Mouse (Mus musculus) limb, embryonic 12.5 days (tissue): ENCODE data around the gene Hipk2. TPM values are rescaled to one million over a fixed set of nuclear protein-coding genes. Genes with fewer than 3 reads are reported as not detected.

Source experiments
- ATAC-seq: fragments of 200-750 bp; cut with Nextera tagmentation; 2 replicates; pipeline ENCODE4 v1.8.0; 2017; ENCODE audit warnings: low read depth, moderate TSS enrichment; ENCODE audit not compliant: insufficient number of reproducible peaks, insufficient read depth, low FRiP score, low TSS enrichment
- H3K27ac ChIP-seq: fragments of 300-500 bp; sonication (generic); 2 replicates; pipeline ENCODE4 v1.5.1; 2016; ENCODE audit warnings: mild to moderate bottlenecking, moderate library complexity
- H3K27me3 ChIP-seq: fragments of 300-500 bp; sonication (generic); 2 replicates; pipeline ENCODE4 v1.6.1; 2016; ENCODE audit warnings: mild to moderate bottlenecking, moderate library complexity
- H3K36me3 ChIP-seq: fragments of 300-500 bp; sonication (generic); 2 replicates; pipeline ENCODE4 v1.6.1; 2016; ENCODE audit warnings: mild to moderate bottlenecking, moderate library complexity
- H3K4me1 ChIP-seq: fragments of 300-500 bp; sonication (generic); replicated peaks from 2 replicates; pipeline ENCODE4 v1.6.1; 2016
- H3K4me2 ChIP-seq: fragments of 300-500 bp; sonication (generic); 2 replicates; pipeline ENCODE4 v1.6.1; 2016; ENCODE audit warnings: mild to moderate bottlenecking, moderate library complexity
- H3K4me3 ChIP-seq: fragments of 300-500 bp; sonication (generic); replicated peaks from 2 replicates; pipeline ENCODE4 v1.5.1; 2016; ENCODE audit warnings: mild to moderate bottlenecking
- H3K9ac ChIP-seq: fragments of 300-500 bp; sonication (generic); replicated peaks from 2 replicates; pipeline ENCODE4 v1.6.1; 2016; ENCODE audit warnings: mild to moderate bottlenecking, moderate library complexity
- H3K9me3 ChIP-seq: fragments of 300-500 bp; sonication (generic); 2 replicates; pipeline ENCODE4 v1.6.1; 2016; ENCODE audit warnings: mild to moderate bottlenecking, moderate library complexity
- WGBS: fragments of 180-500 bp; shearing (Covaris S2); methylation state at CpG from one replicate; pipeline ENCODE4 v1.1.7; 2016; 5-methylcytosine and 5-hydroxymethylcytosine counted together
- polyA plus RNA-seq: library from polyadenylated mRNA; unstranded; fragments of >200 nt; fragmentation: Nextera tagmentation; extraction: Ambion mirVana; gene quantifications from 2 replicates; pipeline ENCODE4 v1.2.1, GENCODE M21; 2016

Gene Hipk2
- polyA plus RNA-seq, 1 experiment from 2014 or later: 23.6 TPM

DNA sequence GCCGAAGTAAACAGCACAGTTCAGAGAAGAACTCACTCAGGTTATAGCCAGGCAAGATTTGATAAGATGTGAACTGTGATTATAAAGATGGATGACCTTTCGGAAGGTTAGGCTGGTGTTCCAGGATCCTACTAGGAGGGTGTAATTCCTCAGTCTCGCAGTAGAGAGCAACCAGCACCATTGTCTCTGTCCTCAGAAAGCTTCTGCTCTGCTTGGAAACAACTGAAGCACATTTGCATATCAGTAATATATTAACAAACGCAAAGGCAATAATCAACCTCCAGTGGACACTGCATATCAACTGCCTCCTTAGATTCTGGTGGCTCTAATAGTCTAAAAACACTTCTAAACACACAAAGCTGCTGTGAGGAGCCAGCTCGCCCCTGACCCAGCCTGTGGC, 48.5 kb downstream of the Hipk2 start:
- H3K27me3 ChIP-seq: no peaks in the 10 kb centered on the region
- H3K36me3 ChIP-seq: peaks cover 4% of the 10 kb centered on the region
- 72% methylated on average over 5 of the region's 5 CpGs for WGBS
- peaks cover 15% of the 10 kb centered on the region for H3K4me1 ChIP-seq
- no peak overlapping the region for H3K9ac ChIP-seq
- H3K27ac ChIP-seq: no peak overlapping the region
- H3K4me2 ChIP-seq: no peak overlapping the region
- ATAC-seq: no peak
- H3K9me3 ChIP-seq: no peaks in the 10 kb centered on the region
- no peak overlapping the region for H3K4me3 ChIP-seq

DNA sequence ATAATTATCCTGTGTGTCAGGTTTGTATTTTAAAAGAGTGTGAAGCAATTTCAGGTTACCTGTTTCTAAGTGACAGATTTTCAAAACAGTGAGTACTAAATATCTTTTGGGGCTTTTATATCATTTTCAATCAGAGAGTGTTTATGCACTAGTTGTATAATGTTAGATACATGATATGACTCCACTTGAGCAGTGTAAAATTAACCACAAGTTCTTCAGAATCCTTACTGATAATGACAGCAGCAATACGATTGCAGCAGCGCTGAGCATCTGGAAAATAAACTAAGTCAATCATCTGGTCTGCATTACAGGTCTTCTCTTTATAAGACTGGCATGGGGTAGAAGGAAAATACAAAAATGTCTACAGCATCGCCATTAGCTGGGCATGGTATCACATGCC, 49.1 kb downstream of the Hipk2 start:
- H3K9me3 ChIP-seq: no peaks in the 10 kb centered on the region
- no peak overlapping the region for H3K4me3 ChIP-seq
- H3K27me3 ChIP-seq: no peaks in the 10 kb centered on the region
- no peak overlapping the region for H3K27ac ChIP-seq
- ATAC-seq: no peak
- H3K4me2 ChIP-seq: no peak overlapping the region
- peaks cover 11% of the 10 kb centered on the region for H3K4me1 ChIP-seq
- no peak overlapping the region for H3K9ac ChIP-seq
- H3K36me3 ChIP-seq: peaks cover 4% of the 10 kb centered on the region
- WGBS: 71% methylated on average over 3 of the region's 3 CpGs

DNA sequence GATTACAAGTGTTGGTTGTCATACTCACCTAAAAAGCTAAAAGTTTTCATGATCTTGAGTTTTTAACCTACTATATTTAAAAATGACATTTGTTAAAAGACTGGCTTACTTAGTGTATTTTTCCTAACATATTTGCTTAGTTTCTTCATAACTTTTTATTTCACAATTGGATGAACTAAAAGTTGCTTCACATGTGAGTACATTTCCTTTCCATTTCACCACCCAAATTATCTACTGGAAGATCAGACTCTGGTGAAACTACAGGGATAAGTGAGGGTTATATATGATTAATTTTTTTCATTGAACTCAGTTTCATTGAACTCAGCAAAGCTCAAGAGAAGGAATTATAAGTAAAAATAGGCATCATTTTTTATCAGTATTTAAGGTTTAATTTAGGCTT, 50.1 kb downstream of the Hipk2 start:
- Histone ChIP-seq H3K4me3 (no peak overlapping the region), H3K36me3 (peaks cover 4% of the 10 kb centered on the region), H3K9me3 (no peaks in the 10 kb centered on the region), H3K4me1 (peaks cover 11% of the 10 kb centered on the region), H3K27me3 (no peaks in the 10 kb centered on the region), H3K27ac (no peak overlapping the region), H3K4me2 (no peak overlapping the region), H3K9ac (no peak overlapping the region)
- no peak for ATAC-seq

DNA sequence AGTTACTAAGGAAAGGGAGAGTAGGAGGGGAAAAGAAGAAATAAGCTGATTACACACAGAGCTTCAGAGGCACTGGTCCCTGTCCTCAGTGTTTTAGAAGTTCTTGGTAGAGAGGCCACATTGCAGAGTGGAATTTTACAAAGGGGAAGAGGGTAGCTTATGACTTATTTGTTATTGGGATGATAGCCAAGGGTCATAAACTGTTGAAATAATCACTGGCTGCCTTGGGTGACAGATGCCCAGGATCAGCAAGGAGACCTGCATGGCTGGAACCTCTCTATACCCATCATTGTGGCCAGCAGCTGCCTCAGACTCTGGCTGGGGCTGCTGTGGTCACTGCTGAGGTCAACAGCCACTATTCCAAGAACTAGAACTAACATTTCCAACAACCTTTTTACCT, 52.1 kb downstream of the Hipk2 start:
- Histone ChIP-seq H3K4me1 (peaks cover 9% of the 10 kb centered on the region), H3K27me3 (no peaks in the 10 kb centered on the region), H3K9me3 (no peaks in the 10 kb centered on the region), H3K9ac (no peak overlapping the region), H3K4me2 (no peak overlapping the region), H3K4me3 (no peak overlapping the region), H3K36me3 (peaks cover 13% of the 10 kb centered on the region), H3K27ac (no peak overlapping the region)
- ATAC-seq: no peak

DNA sequence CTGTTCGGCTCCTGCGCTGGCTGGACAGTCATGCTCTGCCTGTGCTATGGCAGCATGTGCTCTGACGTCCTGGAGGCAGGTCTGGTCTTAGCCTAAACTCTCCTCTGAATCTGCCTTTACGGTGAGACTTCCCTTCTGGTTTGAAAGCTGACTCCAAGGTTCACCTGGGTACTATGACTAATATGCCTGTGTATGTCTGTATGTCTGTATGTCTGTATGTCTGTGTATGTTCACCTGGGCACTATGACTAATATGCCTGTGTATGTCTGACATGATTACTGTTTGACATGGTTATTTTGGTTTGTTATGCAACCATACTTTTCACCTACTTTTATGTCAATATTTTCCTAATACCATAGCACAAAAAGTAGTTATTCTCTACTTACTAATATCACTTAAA, 52.8 kb downstream of the Hipk2 start:
- Histone ChIP-seq H3K4me1 (peaks cover 5% of the 10 kb centered on the region; the same call in 1 of the 2 replicates), H3K27ac (no peak overlapping the region), H3K36me3 (peaks cover 19% of the 10 kb centered on the region), H3K9ac (no peak overlapping the region), H3K27me3 (no peaks in the 10 kb centered on the region), H3K4me2 (no peak overlapping the region), H3K9me3 (no peaks in the 10 kb centered on the region), H3K4me3 (no peak overlapping the region)
- 95% methylated on average over 4 of the region's 4 CpGs for WGBS
- no peak for ATAC-seq

DNA sequence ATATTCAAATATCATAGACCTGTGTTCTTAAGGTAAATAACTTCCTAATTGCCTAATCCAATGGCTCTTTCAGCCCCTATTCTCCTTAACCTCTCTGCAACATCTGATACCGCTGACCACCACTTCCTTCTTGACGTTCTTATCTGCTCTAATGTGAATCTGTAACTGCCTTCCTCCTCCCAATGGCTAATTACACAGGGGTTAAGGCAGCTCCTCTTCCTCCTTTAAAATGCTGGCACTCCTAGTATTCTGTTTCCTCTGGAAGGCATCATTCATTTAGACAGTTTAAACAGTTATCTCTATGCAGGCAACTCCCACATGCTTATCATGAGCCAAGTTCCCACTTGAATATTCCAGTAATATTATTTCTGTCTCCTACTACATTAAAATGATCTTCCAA, 54.3 kb downstream of the Hipk2 start:
- H3K4me2 ChIP-seq: no peak overlapping the region
- WGBS: 79% methylated on average over 2 of the region's 2 CpGs
- H3K4me1 ChIP-seq: no peaks in the 10 kb centered on the region
- no peak overlapping the region for H3K4me3 ChIP-seq
- ATAC-seq: no peak
- peaks cover 34% of the 10 kb centered on the region for H3K36me3 ChIP-seq
- H3K9me3 ChIP-seq: no peaks in the 10 kb centered on the region
- H3K9ac ChIP-seq: no peak overlapping the region
- H3K27ac ChIP-seq: no peak overlapping the region
- no peaks in the 10 kb centered on the region for H3K27me3 ChIP-seq

DNA sequence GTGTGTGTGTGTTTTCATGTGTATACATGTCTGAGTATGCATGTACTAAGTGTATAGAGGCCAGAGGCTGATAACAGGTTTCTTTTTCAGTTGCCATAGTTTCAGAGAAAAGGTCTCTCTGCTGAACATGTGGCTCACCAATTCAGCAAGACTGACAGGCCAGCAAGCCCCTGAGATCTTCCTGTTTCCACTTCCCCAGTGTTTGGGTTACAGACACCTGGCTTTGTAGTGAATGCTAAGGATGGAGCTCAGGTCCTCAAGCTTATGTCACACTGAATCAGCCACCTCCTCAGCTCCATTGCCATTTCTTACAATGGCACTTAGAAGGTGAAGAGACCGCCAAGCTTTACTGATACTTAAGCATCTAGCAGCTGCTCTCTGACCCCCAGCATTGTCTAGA, 55.1 kb downstream of the Hipk2 start:
- Histone ChIP-seq H3K9me3 (no peaks in the 10 kb centered on the region), H3K27me3 (no peaks in the 10 kb centered on the region), H3K27ac (no peak overlapping the region), H3K4me1 (no peaks in the 10 kb centered on the region), H3K9ac (no peak overlapping the region), H3K36me3 (peaks cover 42% of the 10 kb centered on the region), H3K4me3 (no peak overlapping the region), H3K4me2 (no peak overlapping the region)
- 93% methylated on average over 1 of the region's 1 CpGs for WGBS
- no peak for ATAC-seq

DNA sequence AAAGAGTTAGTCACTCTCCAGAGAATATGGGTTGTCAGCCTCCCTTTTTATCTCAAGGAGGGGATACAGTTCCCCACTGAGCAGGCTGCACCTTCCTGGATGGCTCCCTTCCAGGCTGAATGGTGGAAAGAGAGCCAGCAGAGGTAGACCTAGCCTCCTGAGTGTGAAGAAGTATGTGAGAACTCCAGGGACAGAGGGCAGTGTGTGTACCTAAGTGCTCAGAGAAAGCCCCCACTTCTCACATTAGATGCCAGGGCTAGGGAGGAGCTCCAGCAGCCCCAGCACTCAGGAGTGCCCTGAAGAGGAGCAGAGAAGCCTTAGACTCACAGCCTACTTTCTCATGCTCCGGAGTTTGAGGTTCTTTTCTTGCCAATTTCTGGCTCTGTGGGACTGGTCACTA, 59.7 kb downstream of the Hipk2 start:
- H3K9ac ChIP-seq: no peak overlapping the region
- 93% methylated on average over 1 of the region's 1 CpGs for WGBS
- no peaks in the 10 kb centered on the region for H3K9me3 ChIP-seq
- H3K4me1 ChIP-seq: no peaks in the 10 kb centered on the region
- no peak overlapping the region for H3K27ac ChIP-seq
- peaks cover 71% of the 10 kb centered on the region for H3K36me3 ChIP-seq
- no peak overlapping the region for H3K4me3 ChIP-seq
- no peak for ATAC-seq
- no peaks in the 10 kb centered on the region for H3K27me3 ChIP-seq
- no peak overlapping the region for H3K4me2 ChIP-seq

DNA sequence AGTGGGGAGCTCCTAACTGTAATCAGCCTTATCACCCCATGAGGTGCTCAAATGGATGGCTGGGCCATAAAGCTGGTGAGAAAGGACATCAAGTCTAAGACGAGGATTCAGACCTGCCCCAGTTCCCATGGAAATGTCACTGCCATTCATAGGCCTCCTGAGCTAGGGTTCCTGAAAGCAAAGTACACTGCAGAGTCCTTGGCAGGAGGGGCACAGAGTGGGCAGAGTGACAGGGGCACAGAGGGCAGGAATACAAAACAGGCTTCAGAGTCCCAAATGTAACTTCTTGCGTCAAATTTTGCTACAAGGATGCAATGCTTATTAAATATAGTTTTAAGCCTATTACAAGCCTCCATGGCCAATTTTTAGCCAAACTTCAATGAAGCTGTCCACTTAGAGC, 60.4 kb downstream of the Hipk2 start:
- Histone ChIP-seq H3K4me2 (no peak overlapping the region), H3K36me3 (peaks cover 71% of the 10 kb centered on the region), H3K27me3 (no peaks in the 10 kb centered on the region), H3K4me1 (no peaks in the 10 kb centered on the region), H3K9me3 (no peaks in the 10 kb centered on the region), H3K9ac (no peak overlapping the region), H3K27ac (no peak overlapping the region), H3K4me3 (no peak overlapping the region)
- 68% methylated on average over 2 of the region's 2 CpGs for WGBS
- no peak for ATAC-seq

DNA sequence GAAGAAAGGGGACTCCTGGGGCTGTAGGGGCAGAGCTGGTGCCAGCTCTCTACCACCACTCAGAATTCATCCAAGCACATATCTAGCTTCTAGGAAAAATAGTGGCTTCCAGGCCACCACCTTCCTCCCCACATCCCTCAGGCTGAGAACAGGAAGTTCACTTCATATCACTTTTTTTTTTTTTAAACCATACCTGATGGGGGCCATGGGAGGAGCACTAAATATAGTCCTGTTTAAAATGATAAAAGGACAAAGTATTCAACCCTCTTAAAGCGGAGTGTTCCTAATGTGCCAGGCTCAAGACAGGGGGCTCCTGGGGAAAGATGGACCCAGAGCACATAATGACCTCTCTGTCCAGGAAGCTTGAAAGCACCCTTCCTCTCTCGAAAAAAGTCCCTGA, 61.3 kb downstream of the Hipk2 start:
- H3K4me2 ChIP-seq: no peak overlapping the region
- no peak overlapping the region for H3K4me3 ChIP-seq
- H3K27me3 ChIP-seq: no peaks in the 10 kb centered on the region
- H3K9me3 ChIP-seq: no peaks in the 10 kb centered on the region
- no peak overlapping the region for H3K9ac ChIP-seq
- WGBS: 91% methylated on average over 2 of the region's 2 CpGs
- ATAC-seq: no peak
- H3K36me3 ChIP-seq: peaks cover 71% of the 10 kb centered on the region
- H3K4me1 ChIP-seq: no peaks in the 10 kb centered on the region
- no peak overlapping the region for H3K27ac ChIP-seq

DNA sequence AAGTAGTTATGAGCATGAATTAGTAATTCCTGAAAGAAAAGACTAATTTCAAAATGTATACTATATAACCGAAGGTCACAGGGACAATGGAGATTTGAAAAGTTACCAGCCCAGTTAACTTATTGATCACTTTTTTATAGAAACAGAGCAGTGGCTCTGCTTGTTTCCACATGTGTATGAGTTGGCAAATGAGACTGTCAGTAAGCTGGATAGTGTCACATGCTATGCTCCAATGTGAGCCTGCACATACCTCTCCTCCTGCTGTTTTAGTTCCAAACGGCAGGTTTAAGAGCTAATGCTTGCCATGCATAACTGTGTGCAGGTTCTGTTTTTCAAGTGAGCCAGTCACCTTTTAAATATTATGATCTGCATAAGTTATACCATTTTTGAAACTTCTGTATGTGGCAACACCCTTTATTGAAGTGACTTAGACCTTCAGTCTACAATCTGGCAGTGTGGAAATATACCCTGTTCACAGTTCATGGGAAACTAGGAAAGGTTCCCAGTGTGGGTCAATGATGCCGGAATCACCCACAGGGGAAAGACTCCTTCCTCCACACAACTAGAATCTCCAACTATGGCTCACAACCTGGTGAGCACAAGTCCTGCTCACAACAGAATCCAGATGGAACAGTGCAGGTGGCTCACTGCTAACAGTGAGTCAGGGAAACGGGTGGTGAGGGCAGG, 64.4 kb downstream of the Hipk2 start:
- H3K9me3 ChIP-seq: no peaks in the 10 kb centered on the region
- H3K36me3 ChIP-seq: peaks cover 48% of the 10 kb centered on the region
- no peak overlapping the region for H3K4me3 ChIP-seq
- H3K9ac ChIP-seq: no peak overlapping the region
- ATAC-seq: no peak
- WGBS: 75% methylated on average over 4 of the region's 4 CpGs
- H3K4me1 ChIP-seq: no peaks in the 10 kb centered on the region
- no peak overlapping the region for H3K4me2 ChIP-seq
- H3K27ac ChIP-seq: no peak overlapping the region
- no peaks in the 10 kb centered on the region for H3K27me3 ChIP-seq

DNA sequence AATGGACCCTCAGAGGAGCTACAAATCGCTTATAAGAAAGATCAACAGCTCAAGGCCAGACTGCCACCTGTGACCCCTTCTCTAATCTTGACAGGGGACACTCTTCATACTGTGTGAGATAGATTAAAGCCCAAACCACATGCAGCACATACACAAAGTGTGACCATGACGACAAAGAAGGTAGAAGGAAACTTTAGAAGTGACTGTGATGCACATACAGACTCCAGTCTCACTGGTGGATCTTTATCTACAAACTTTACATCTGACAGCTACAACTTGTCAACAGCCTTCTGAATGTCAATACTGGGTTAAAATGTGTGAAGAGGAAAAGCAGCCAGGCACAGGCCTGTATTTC, 65.9 kb downstream of the Hipk2 start:
- H3K9ac ChIP-seq: no peak overlapping the region
- H3K4me1 ChIP-seq: no peaks in the 10 kb centered on the region
- H3K4me2 ChIP-seq: no peak overlapping the region
- H3K4me3 ChIP-seq: no peak overlapping the region
- peaks cover 47% of the 10 kb centered on the region for H3K36me3 ChIP-seq
- no peaks in the 10 kb centered on the region for H3K27me3 ChIP-seq
- 54% methylated on average over 2 of the region's 2 CpGs for WGBS
- no peak for ATAC-seq
- no peak overlapping the region for H3K27ac ChIP-seq
- H3K9me3 ChIP-seq: no peaks in the 10 kb centered on the region
